Mouse (Mus musculus): Measurements from ENCODE around the gene Olfr566. TPM values are rescaled to one million over a fixed set of nuclear protein-coding genes. Genes with fewer than 3 reads are reported as not detected.

Olfr566 gene
- not detected for total RNA-seq (2021)

DNA sequence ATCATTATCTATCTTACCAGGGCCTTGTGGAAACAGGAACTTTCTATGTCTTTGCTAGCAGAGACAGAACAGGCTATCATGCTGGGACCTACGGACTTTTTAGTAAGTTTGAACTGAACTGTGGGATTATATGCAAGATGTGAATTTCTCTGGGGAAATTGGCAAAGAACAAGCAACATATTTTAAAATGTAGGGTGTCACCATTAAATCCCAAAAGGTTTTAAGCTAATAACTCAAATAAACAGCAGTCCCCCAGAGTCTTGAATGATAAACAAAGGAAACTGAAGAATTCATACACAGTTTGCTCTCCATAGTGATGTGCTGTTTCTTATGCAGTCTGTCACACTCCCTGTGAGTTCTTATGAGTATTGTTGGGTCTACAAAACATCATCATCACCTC lies at the start of gene Olfr566:
TSS of gene Olfr566 (minus strand) at position 101 of the 400 bp plus-strand sequence.
- intact Hi-C loops (cut with DNase I): no loop called here
- no peak for DNase-seq

DNA sequence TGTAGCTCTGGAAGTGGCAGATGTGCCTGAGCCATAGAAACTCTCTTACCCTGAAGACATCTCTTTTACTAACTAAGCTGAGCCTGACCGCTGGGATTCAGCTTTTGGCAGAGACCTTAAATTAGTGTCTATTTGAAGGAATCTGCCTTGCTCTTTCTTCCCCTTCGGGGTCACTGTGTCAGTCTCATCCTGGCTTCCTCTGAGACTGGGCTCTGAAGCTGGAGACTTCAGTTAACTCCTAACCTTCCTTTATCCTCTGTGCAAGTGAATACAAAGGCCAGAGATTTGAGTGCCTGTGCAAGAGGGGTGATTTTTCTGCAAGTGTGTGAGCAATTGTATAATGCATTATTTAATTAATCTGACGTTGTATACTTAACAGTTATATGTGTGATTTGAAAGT lies 32.2 kb upstream of the Olfr566 start, which contains the start of gene Olfr569:
TSS of gene Olfr569 (minus strand) at position 101 of the 400 bp plus-strand sequence.
- DNase-seq: no peak
- intact Hi-C loops (cut with DNase I): no loop called here

DNA sequence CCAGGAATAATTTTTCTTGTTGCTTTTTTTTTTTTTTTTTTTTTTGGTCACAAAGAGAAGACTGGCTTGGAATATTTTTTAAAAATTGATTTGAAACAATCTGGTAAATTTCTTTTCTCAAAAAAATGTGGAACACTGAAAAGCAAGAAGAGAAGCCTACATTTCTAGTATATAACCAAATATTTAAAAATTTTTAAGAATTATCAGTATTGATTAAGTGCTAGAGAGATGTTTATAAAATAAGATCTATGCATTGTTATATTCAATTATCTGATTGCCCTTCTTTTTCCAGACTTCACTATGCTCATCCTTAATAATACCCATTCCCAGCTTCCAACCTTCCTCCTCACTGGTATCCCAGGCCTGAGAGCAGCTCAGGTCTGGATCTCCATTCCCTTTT lies 18.3 kb upstream of the Olfr566 start, which contains the start of gene Olfr568:
TSS of gene Olfr568 (plus strand) at position 301 of the 400 bp plus-strand sequence.
- DNase-seq: no peak
- intact Hi-C loops (cut with DNase I): no loop called here

DNA sequence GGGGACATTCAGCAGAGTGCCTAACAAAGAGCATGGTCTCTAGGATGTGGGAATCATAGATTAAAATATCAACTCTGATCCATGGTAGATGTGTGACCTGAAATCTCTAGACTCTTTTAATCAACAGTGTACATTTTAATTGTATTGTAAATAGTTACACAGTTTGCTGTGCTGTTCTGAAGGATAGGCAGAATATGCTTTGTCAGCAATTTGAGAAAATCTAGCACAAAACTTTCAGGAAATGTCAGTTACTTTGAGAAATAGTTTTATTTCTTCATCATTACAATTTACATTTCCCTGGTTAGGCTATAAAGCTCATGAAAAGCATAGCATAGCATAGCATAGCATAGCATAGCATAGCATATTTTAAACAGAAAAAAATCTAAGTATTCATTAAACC lies 2.8 kb downstream of the Olfr566 start:
- intact Hi-C loops (cut with DNase I): no loop called here
- no peak for DNase-seq

Other genes starting within 250 kb of the Olfr566 start
- gene Olfr553, start 240.5 kb downstream of the Olfr566 start, total RNA-seq (2021): not detected
- not detected for gene Olfr554, start 220.3 kb downstream of the Olfr566 start, total RNA-seq (2021)
- gene Olfr555, start 199.9 kb downstream of the Olfr566 start, total RNA-seq (2021): not detected
- gene Olfr556, start 193.9 kb downstream of the Olfr566 start, total RNA-seq (2021): not detected
- gene Trim68, start 171.4 kb downstream of the Olfr566 start, total RNA-seq (2021): 1 to 10 TPM; 5.9 to 6.1 TPM
- gene Olfr557, start 162.9 kb downstream of the Olfr566 start, total RNA-seq (2021): not detected
- under 1 TPM; 0.12 to 0.14 TPM for gene Olfr558, start 156.6 kb downstream of the Olfr566 start, total RNA-seq (2021)
- gene Olfr33, start 139.7 kb downstream of the Olfr566 start, total RNA-seq (2021): not detected
- not detected for gene Olfr559, start 131.3 kb downstream of the Olfr566 start, total RNA-seq (2021)
- gene Olfr560, start 99.4 kb downstream of the Olfr566 start, total RNA-seq (2021): not detected
- under 1 TPM; 0.28 to 0.36 TPM for gene Olfr78, start 99.3 kb downstream of the Olfr566 start, total RNA-seq (2021)
- gene Olfr561, start 87.5 kb downstream of the Olfr566 start, total RNA-seq (2021): not detected
- not detected for gene Olfr564, start 55.3 kb downstream of the Olfr566 start, total RNA-seq (2021)
- gene Olfr568, start 18.4 kb upstream of the Olfr566 start, total RNA-seq (2021): not detected
- not detected for gene Olfr569, start 32.1 kb upstream of the Olfr566 start, total RNA-seq (2021)
- gene Olfr570, start 35.8 kb upstream of the Olfr566 start, total RNA-seq (2021): not detected
- not detected for gene Olfr571, start 58.8 kb upstream of the Olfr566 start, total RNA-seq (2021)
- not detected for gene Olfr572, start 65.6 kb upstream of the Olfr566 start, total RNA-seq (2021)
- gene Olfr573-ps1, start 83.8 kb upstream of the Olfr566 start, total RNA-seq (2021): not detected
- not detected for gene Olfr574, start 89.7 kb upstream of the Olfr566 start, total RNA-seq (2021)
- gene Olfr575, start 100.0 kb upstream of the Olfr566 start, total RNA-seq (2021): not detected
- gene Olfr576, start 103.9 kb upstream of the Olfr566 start, total RNA-seq (2021): not detected
- not detected for gene Olfr577, start 117.2 kb upstream of the Olfr566 start, total RNA-seq (2021)
- gene Olfr578, start 130.6 kb upstream of the Olfr566 start, total RNA-seq (2021): not detected
- gene Olfr582, start 179.3 kb upstream of the Olfr566 start, total RNA-seq (2021): not detected
- gene Olfr583, start 192.5 kb upstream of the Olfr566 start, total RNA-seq (2021): not detected
- gene Olfr584, start 223.1 kb upstream of the Olfr566 start, total RNA-seq (2021): not detected
- gene Olfr585, start 239.0 kb upstream of the Olfr566 start, total RNA-seq (2021): not detected

All from left cerebral cortex, postnatal 4 days (tissue).